Mouse (Mus musculus) MEL (cell line): ENCODE measurements around the gene Fam13a. TPM values are rescaled to one million over a fixed set of nuclear protein-coding genes. Genes with fewer than 3 reads are reported as not detected.
A peak's percentile ranks its signal among the peaks of the same experiment; 100 is the strongest.

Experiments used
- DNase-seq: peaks from one replicate; pipeline ENCODE4 v3.0.0; 2011; ENCODE audit warnings: low read depth, low spot score
- H3K27ac ChIP-seq: 2 replicates; pipeline ENCODE4 v1.5.1; 2012; ENCODE audit warnings: low read depth, mild to moderate bottlenecking, control low read depth, low read length, moderate library complexity; ENCODE audit not compliant: control insufficient read depth
- H3K27me3 ChIP-seq, 2 experiments: fragments of 150-350 bp in 1 of 2; sonication (generic) in 1 of 2; 2 replicates each; pipeline ENCODE4 v1.6.1; 2012; ENCODE audit warnings: low read length in 2 of 2, mild to moderate bottlenecking in 2 of 2, improper control_type of control experiment in 1 of 2, moderate library complexity in 1 of 2; ENCODE audit not compliant: insufficient read depth in 2 of 2, control insufficient read depth in 1 of 2
- H3K36me3 ChIP-seq, 2 experiments: 2 replicates each; pipeline ENCODE4 v1.6.1; 2012 to 2014; ENCODE audit warnings: low read length in 2 of 2, improper control_type of control experiment in 1 of 2, inconsistent platforms in 1 of 2, mild to moderate bottlenecking in 1 of 2; ENCODE audit not compliant: insufficient read depth in 2 of 2, control insufficient read depth in 1 of 2
- H3K4me1 ChIP-seq, 2 experiments: fragments of 150-350 bp in 1 of 2; sonication (generic) in 1 of 2; 2 replicates each; pipeline ENCODE4 v1.6.1; 2012; ENCODE audit warnings: low read length in 2 of 2, improper control_type of control experiment in 1 of 2, mild to moderate bottlenecking in 1 of 2; ENCODE audit not compliant: insufficient read depth in 2 of 2, control insufficient read depth in 1 of 2
- H3K4me3 ChIP-seq, 2 experiments: fragments of 150-350 bp in 1 of 2; sonication (generic) in 1 of 2; 2 replicates each; pipeline ENCODE4 v1.5.1; 2012; ENCODE audit warnings: low read depth in 2 of 2, low read length in 2 of 2, mild to moderate bottlenecking in 2 of 2, moderate library complexity in 2 of 2, control low read depth in 1 of 2, improper control_type of control experiment in 1 of 2; ENCODE audit not compliant: control insufficient read depth in 1 of 2, insufficient read depth in 1 of 2
- H3K79me2 ChIP-seq: 2 replicates; pipeline ENCODE4 v1.6.1; 2012; ENCODE audit warnings: mild to moderate bottlenecking, low read length, moderate library complexity; ENCODE audit not compliant: control insufficient read depth, poor library complexity, insufficient read depth
- H3K9ac ChIP-seq: 2 replicates; pipeline ENCODE4 v1.6.1; 2012; ENCODE audit warnings: low read depth, mild to moderate bottlenecking, control low read depth, low read length, moderate library complexity; ENCODE audit not compliant: control insufficient read depth, poor library complexity, severe bottlenecking
- H3K9me3 ChIP-seq: fragments of 150-350 bp; sonication (generic); replicated peaks from 2 replicates; pipeline ENCODE4 v1.6.1; 2012; ENCODE audit warnings: mild to moderate bottlenecking, low read length, improper control_type of control experiment, moderate library complexity; ENCODE audit not compliant: insufficient read depth
- CHD1 ChIP-seq: IDR thresholded peaks from 2 replicates; pipeline ENCODE4 v1.6.1; 2012; ENCODE audit warnings: low read depth, mild to moderate bottlenecking, inconsistent platforms, low read length, improper control_type of control experiment
- CHD2 ChIP-seq: IDR thresholded peaks from 2 replicates; pipeline ENCODE4 v1.6.1; 2011; ENCODE audit warnings: low read length, improper control_type of control experiment
- CTCF ChIP-seq, 3 experiments: IDR thresholded peaks in 2 of 3; conservative IDR thresholded peaks in 1 of 3; 2 replicates each; pipeline ENCODE4 v1.5.1; 2011 to 2012; ENCODE audit warnings: low read length in 3 of 3, low read depth in 2 of 3, mild to moderate bottlenecking in 2 of 3, improper control_type of control experiment in 1 of 3, inconsistent platforms in 1 of 3, mixed read lengths in 1 of 3, moderate library complexity in 1 of 3; ENCODE audit not compliant: control insufficient read depth in 1 of 3, insufficient read depth in 1 of 3, poor library complexity in 1 of 3, severe bottlenecking in 1 of 3
- E2F4 ChIP-seq: IDR thresholded peaks from 2 replicates; pipeline ENCODE4 v1.6.1; 2011; ENCODE audit warnings: low read depth, low read length, improper control_type of control experiment, borderline replicate concordance
- ELF1 ChIP-seq: IDR thresholded peaks from 2 replicates; pipeline ENCODE4 v1.6.1; 2014; ENCODE audit warnings: low read depth, mild to moderate bottlenecking, inconsistent platforms, low read length, improper control_type of control experiment, moderate library complexity
- JUND ChIP-seq: IDR thresholded peaks from 2 replicates; pipeline ENCODE4 v1.6.1; 2011; ENCODE audit warnings: low read depth, mild to moderate bottlenecking, improper control_type of control experiment, low read length
- KAT2A ChIP-seq: conservative IDR thresholded peaks from 2 replicates; pipeline ENCODE4 v1.6.1; 2012; ENCODE audit warnings: low read depth, low read length, improper control_type of control experiment, inconsistent platforms
- MAFK ChIP-seq: IDR thresholded peaks from 2 replicates; pipeline ENCODE4 v1.6.1; 2011; ENCODE audit warnings: low read depth, mild to moderate bottlenecking, low read length, improper control_type of control experiment, borderline replicate concordance
- MAX ChIP-seq: IDR thresholded peaks from 2 replicates; pipeline ENCODE4 v1.6.1; 2011; ENCODE audit warnings: low read length, improper control_type of control experiment
- MEF2A ChIP-seq: IDR thresholded peaks from 2 replicates; pipeline ENCODE4 v1.6.1; 2014; ENCODE audit warnings: low read depth, mild to moderate bottlenecking, inconsistent platforms, low read length, improper control_type of control experiment; ENCODE audit not compliant: poor library complexity, insufficient replicate concordance, severe bottlenecking; ENCODE audit errors: extremely low read depth
- NRF1 ChIP-seq: IDR thresholded peaks from 2 replicates; pipeline ENCODE4 v1.6.1; 2014; ENCODE audit warnings: low read depth, mild to moderate bottlenecking, inconsistent platforms, low read length, improper control_type of control experiment, moderate library complexity; ENCODE audit not compliant: poor library complexity, insufficient read depth, severe bottlenecking
- POLR2AphosphoS5 ChIP-seq: IDR thresholded peaks from 2 replicates; pipeline ENCODE4 v1.6.1; 2012; ENCODE audit warnings: low read depth, borderline replicate concordance, mild to moderate bottlenecking, inconsistent platforms, low read length, moderate library complexity, mixed read lengths
- RAD21 ChIP-seq: IDR thresholded peaks from 2 replicates; pipeline ENCODE4 v1.6.1; 2011; ENCODE audit warnings: mild to moderate bottlenecking, low read depth, low read length, improper control_type of control experiment
- SIN3A ChIP-seq: IDR thresholded peaks from 2 replicates; pipeline ENCODE4 v1.6.1; 2012; ENCODE audit warnings: low read length, improper control_type of control experiment, inconsistent platforms
- TAL1 ChIP-seq: IDR thresholded peaks from 2 replicates; pipeline ENCODE4 v1.6.1; 2012; ENCODE audit warnings: mild to moderate bottlenecking, inconsistent platforms, low read length, moderate library complexity, mixed read lengths
- TBP ChIP-seq: IDR thresholded peaks from 2 replicates; pipeline ENCODE4 v1.8.0; 2011; ENCODE audit warnings: low read depth, low read length, improper control_type of control experiment
- TCF12 ChIP-seq: IDR thresholded peaks from 2 replicates; pipeline ENCODE4 v1.6.1; 2014; ENCODE audit warnings: low read depth, mild to moderate bottlenecking, inconsistent platforms, low read length, improper control_type of control experiment, moderate library complexity
- UBTF ChIP-seq: IDR thresholded peaks from 2 replicates; pipeline ENCODE4 v1.6.1; 2012; ENCODE audit warnings: low read depth, mild to moderate bottlenecking, inconsistent platforms, low read length, improper control_type of control experiment, moderate library complexity, borderline replicate concordance; ENCODE audit not compliant: insufficient read depth
- USF2 ChIP-seq, 2 experiments: IDR thresholded peaks; 2 replicates each; pipeline ENCODE4 v1.6.1; 2011 to 2012; ENCODE audit warnings: improper control_type of control experiment in 2 of 2, low read length in 2 of 2, borderline replicate concordance in 1 of 2, inconsistent platforms in 1 of 2, low read depth in 1 of 2, mild to moderate bottlenecking in 1 of 2; ENCODE audit not compliant: insufficient read depth in 1 of 2
- ZC3H11A ChIP-seq: IDR thresholded peaks from 2 replicates; pipeline ENCODE4 v1.6.1; 2012; ENCODE audit warnings: low read depth, mild to moderate bottlenecking, inconsistent platforms, low read length, improper control_type of control experiment
- ZNF384 ChIP-seq: IDR thresholded peaks from 2 replicates; pipeline ENCODE4 v1.6.1; 2012; ENCODE audit warnings: low read depth, mild to moderate bottlenecking, inconsistent platforms, low read length, improper control_type of control experiment
- polyA plus RNA-seq, 2 experiments: library from polyadenylated mRNA; stranded (reverse) in 1 of 2; unstranded in 1 of 2; fragments of >175 nt in 1 of 2; fragments of >200 nt in 1 of 2; gene quantifications; 2 replicates each; pipeline versions ENCODE4 v1.2.1 to v1.2.4; 2012; ENCODE audit warnings: low replicate concordance in 2 of 2, low read depth in 1 of 2; ENCODE audit not compliant: insufficient read length in 2 of 2, insufficient read depth in 1 of 2, missing spikeins in 1 of 2
- total RNA-seq: library from RNA; depleted of rRNA; stranded (reverse); fragments of 300-350 nt; gene quantifications from 2 replicates; pipeline ENCODE4 v1.2.3, GENCODE M21; 2012

The Fam13a gene
- total and polyA plus RNA-seq, 3 experiments, result not detected

DNA sequence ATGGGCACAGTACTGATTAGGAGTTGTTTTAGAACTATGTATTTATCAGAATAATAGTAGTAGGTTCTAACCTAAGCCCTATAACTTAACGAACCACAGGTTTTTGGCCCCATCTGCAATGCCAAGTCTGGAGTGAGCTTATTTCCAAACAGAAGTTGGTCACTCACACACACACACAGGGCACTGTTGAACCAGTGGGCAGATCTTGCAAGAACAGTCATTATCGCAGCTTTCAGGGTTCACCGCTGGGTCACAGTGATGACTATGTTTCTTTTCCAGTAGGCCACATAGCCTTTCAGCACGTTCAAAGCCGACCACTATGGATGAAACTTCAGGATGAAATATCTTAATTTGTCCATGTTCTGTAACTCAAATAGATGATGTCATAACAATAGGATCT lies 101.8 kb downstream of the Fam13a start:
- Histone ChIP-seq H3K9ac (no peak overlapping the region), H3K27me3 (no peaks in the 10 kb centered on the region), H3K36me3 (peaks cover 0 to 17% of the 10 kb centered on the region in 2 experiments; a peak in 2 of 4 replicates), H3K4me1 (peaks cover 4 to 12% of the 10 kb centered on the region in 2 experiments), H3K4me3 (no peak overlapping the region), H3K9me3 (no peaks in the 10 kb centered on the region), H3K79me2 (no peaks in the 10 kb centered on the region), H3K27ac (no peak overlapping the region)
- TF ChIP-seq ZNF384 (no peak), MAFK (no peak), CHD1 (no peak), TCF12 (no peak), UBTF (no peak), KAT2A (no peak), MAX (no peak), POLR2AphosphoS5 (no peak), E2F4 (no peak), ZC3H11A (no peak), MEF2A (no peak), SIN3A (no peak), JUND (no peak), USF2 (IDR thresholded peaks at IDR 0.05; ENCODE audit: borderline replicate concordance in 1 of 2, insufficient read depth in 1 of 2, low read depth in 1 of 2, low read length in 2 of 2) (no peak), RAD21 (no peak), ELF1 (no peak), CHD2 (no peak), TAL1 (no peak), TBP (no peak)
- no peak for DNase-seq

DNA sequence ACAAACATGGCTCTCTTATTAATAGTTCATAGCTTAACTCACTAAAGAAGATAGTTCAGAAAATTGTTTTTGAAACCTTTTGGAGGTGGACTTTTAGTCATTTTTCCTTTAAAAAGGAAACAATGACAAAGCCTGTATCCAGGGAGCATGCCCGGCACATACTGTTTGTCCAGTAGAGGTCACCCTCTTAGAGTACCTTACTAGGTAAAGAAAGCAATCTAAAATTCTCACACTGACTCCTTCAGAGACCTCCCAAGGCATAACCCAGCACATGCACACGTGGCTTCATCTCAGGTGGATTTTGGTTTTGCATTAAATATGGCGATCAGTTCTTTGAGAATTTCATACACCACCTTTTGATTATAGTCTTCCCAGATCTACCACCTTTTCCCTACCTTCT lies 102.7 kb downstream of the Fam13a start:
- Histone ChIP-seq H3K27me3 (no peaks in the 10 kb centered on the region), H3K79me2 (no peaks in the 10 kb centered on the region), H3K9me3 (no peaks in the 10 kb centered on the region), H3K4me3 (no peak overlapping the region), H3K36me3 (peaks cover 0 to 24% of the 10 kb centered on the region in 2 experiments; a peak in 2 of 4 replicates), H3K4me1 (peaks cover 10 to 17% of the 10 kb centered on the region in 2 experiments), H3K9ac (no peak overlapping the region), H3K27ac (no peak overlapping the region)
- TF ChIP-seq CHD2 (no peak), NRF1 (peak; percentile 31; the same call in 1 of the 2 replicates), CTCF (IDR thresholded peaks at IDR 0.05 in 2 of 3, conservative IDR thresholded peaks at IDR 0.05 in 1 of 3; ENCODE audit: control insufficient read depth in 1 of 3, insufficient read depth in 1 of 3, low read depth in 2 of 3, low read length in 3 of 3, poor library complexity in 1 of 3, severe bottlenecking in 1 of 3) (peak in 2 of 3 experiments; percentile 12 to 40; a peak in 3 of 6 replicates)
- no peak for DNase-seq
